Mouse (Mus musculus) erythroblast, embryonic 14.5 days (primary cell): ENCODE results near the gene Zfp385b.

Source experiments
- GATA1 ChIP-seq: IDR thresholded peaks from 2 replicates; pipeline ENCODE4 v1.6.1; 2012; ENCODE audit warnings: low read length, inconsistent platforms, mixed read lengths
- TAL1 ChIP-seq: IDR thresholded peaks from 3 replicates; pipeline ENCODE4 v1.6.1; 2012; ENCODE audit warnings: low read length, inconsistent platforms, mixed read lengths

GRCm38 (mm10) chr2:77496071-77496470 lies 323.4 kb downstream of the Zfp385b start:
- no peak for TF ChIP-seq GATA1
- TF ChIP-seq TAL1 = no peak
